Mouse (Mus musculus) heart, adult 2 months (tissue): ENCODE measurements around the gene Ebf1. TPM values are rescaled to one million over a fixed set of nuclear protein-coding genes. Genes with fewer than 3 reads are reported as not detected.

Experiments
- DNase-seq, 2 experiments: peaks; one replicate each; pipeline ENCODE4 v3.0.0; 2021
- H3K27ac ChIP-seq: fragments of 200-600 bp; 2 replicates; pipeline ENCODE4 v1.8.1; 2022
- H3K27me3 ChIP-seq: fragments of 200-500 bp; 2 replicates; pipeline ENCODE4 v1.6.1; 2012; ENCODE audit warnings: mild to moderate bottlenecking, low read length, inconsistent platforms, mixed read lengths; ENCODE audit not compliant: control insufficient read depth, insufficient read depth
- H3K36me3 ChIP-seq: fragments of 200-500 bp; 2 replicates; pipeline ENCODE4 v1.6.1; 2012; ENCODE audit warnings: low read length, inconsistent platforms; ENCODE audit not compliant: control insufficient read depth, insufficient read depth
- H3K4me1 ChIP-seq: fragments of 200-500 bp; 2 replicates; pipeline ENCODE4 v1.6.1; 2011; ENCODE audit warnings: low read length; ENCODE audit not compliant: control insufficient read depth, insufficient read depth
- H3K4me3 ChIP-seq: fragments of 200-600 bp; 2 replicates; pipeline ENCODE4 v1.8.1; 2022
- H3K79me2 ChIP-seq: fragments of 200-500 bp; replicated peaks from 2 replicates; pipeline ENCODE4 v1.6.1; 2012; ENCODE audit warnings: mild to moderate bottlenecking, inconsistent platforms, low read length, moderate library complexity, mixed read lengths; ENCODE audit not compliant: control insufficient read depth, insufficient read depth
- H3K9ac ChIP-seq: fragments of 200-500 bp; 2 replicates; pipeline ENCODE4 v1.6.1; 2012; ENCODE audit warnings: low read depth, mild to moderate bottlenecking, control low read depth, inconsistent platforms, low read length, mixed read lengths
- CTCF ChIP-seq: fragments of 200-600 bp; IDR thresholded peaks from 2 replicates; pipeline ENCODE4 v1.8.1; 2022; ENCODE audit warnings: antibody characterized with exemption, mild to moderate bottlenecking, moderate library complexity
- EP300 ChIP-seq: fragments of 200-500 bp; IDR thresholded peaks from 2 replicates; pipeline ENCODE4 v1.6.1; 2011; ENCODE audit warnings: low read depth, low read length, control low read depth; ENCODE audit not compliant: insufficient read depth
- POLR2A ChIP-seq: fragments of 200-500 bp; IDR thresholded peaks from 2 replicates; pipeline ENCODE4 v1.6.1; 2011; ENCODE audit warnings: mild to moderate bottlenecking, low read depth, low read length, control low read depth; ENCODE audit not compliant: insufficient read depth
- WGBS: fragments of 180-500 bp; shearing (Covaris S2); methylation state at CpG from one replicate; pipeline ENCODE4 v1.1.7; 2018; 5-methylcytosine and 5-hydroxymethylcytosine counted together
- intact Hi-C: fragments of 180-260 bp; cut with DNase I; formaldehyde crosslinking; loops from one replicate; pipeline ENCODE4 v1.15.1; 2025
- polyA plus RNA-seq: library from polyadenylated mRNA; depleted of rRNA; stranded (reverse); fragments of >200 nt; gene quantifications from 2 replicates; pipeline ENCODE4 v1.2.3, GENCODE M21; 2012
- total RNA-seq, 2 experiments: library from RNA; stranded (reverse); gene quantifications; 2 replicates each; pipeline ENCODE4 v1.2.3; 2021

Gene Ebf1
- total and polyA plus RNA-seq, 3 experiments, result 11.4 to 13.6 (median 12.2) TPM

- intact Hi-C loops, result no loop called here
- no peaks in the 10 kb centered on the region for H3K27me3 ChIP-seq
- no peaks in the 10 kb centered on the region; the same call in 1 of the 2 replicates for H3K36me3 ChIP-seq
- no peak overlapping the region for H3K9ac ChIP-seq
- peaks cover 9% of the 10 kb centered on the region for H3K4me1 ChIP-seq
- no peak overlapping the region for H3K4me3 ChIP-seq
- no peak for TF ChIP-seq CTCF
- no peak for TF ChIP-seq POLR2A
- no peak for TF ChIP-seq EP300
- no peaks in the 10 kb centered on the region for H3K79me2 ChIP-seq
- WGBS, result 91% methylated on average over 8 of the region's 8 CpGs
- H3K27ac ChIP-seq, result no peak overlapping the region
- DNase-seq, result no peak
Observed at GRCm38 (mm10) chr11:44863910-44864309, 246.8 kb downstream of the Ebf1 start.

- Histone ChIP-seq H3K79me2 (no peaks in the 10 kb centered on the region), H3K9ac (no peak overlapping the region), H3K36me3 (no peaks in the 10 kb centered on the region; the same call in 1 of the 2 replicates), H3K27ac (peak overlapping the region; percentile 20; the same call in 1 of the 2 replicates), H3K4me3 (no peak overlapping the region), H3K4me1 (peaks cover 9% of the 10 kb centered on the region), H3K27me3 (no peaks in the 10 kb centered on the region)
- WGBS, result 51% methylated on average over 14 of the region's 14 CpGs
- intact Hi-C loops, result no loop called here
- TF ChIP-seq POLR2A (no peak), EP300 (no peak), CTCF (no peak)
- DNase-seq, result peak; percentile 23 to 33
Observed at GRCm38 (mm10) chr11:44866476-44867149, 249.5 kb downstream of the Ebf1 start.

- Histone ChIP-seq H3K27me3 (no peaks in the 10 kb centered on the region), H3K79me2 (no peaks in the 10 kb centered on the region), H3K36me3 (no peaks in the 10 kb centered on the region; the same call in 1 of the 2 replicates), H3K27ac (no peak overlapping the region), H3K4me1 (peaks cover 9% of the 10 kb centered on the region), H3K9ac (no peak overlapping the region), H3K4me3 (no peak overlapping the region)
- intact Hi-C loops, result no loop called here
- no peak for DNase-seq
- no peak for TF ChIP-seq POLR2A
- no peak for TF ChIP-seq CTCF
- no peak for TF ChIP-seq EP300
- 46% methylated on average over 4 of the region's 4 CpGs for WGBS
Observed at GRCm38 (mm10) chr11:44867433-44867832, 250.3 kb downstream of the Ebf1 start.

GRCm38 (mm10) chr11:44873876-44874275, 256.8 kb downstream of the Ebf1 start:
- no peak overlapping the region for H3K9ac ChIP-seq
- no peaks in the 10 kb centered on the region for H3K4me1 ChIP-seq
- H3K36me3 ChIP-seq, result no peaks in the 10 kb centered on the region; the same call in 1 of the 2 replicates
- no peak overlapping the region for H3K4me3 ChIP-seq
- no peak overlapping the region for H3K27ac ChIP-seq
- intact Hi-C loops, result no loop called here
- TF ChIP-seq EP300 (no peak), POLR2A (no peak), CTCF (no peak)
- 20% methylated on average over 1 of the region's 1 CpGs for WGBS
- no peaks in the 10 kb centered on the region for H3K27me3 ChIP-seq
- DNase-seq, result no peak
- H3K79me2 ChIP-seq, result no peaks in the 10 kb centered on the region

- Histone ChIP-seq H3K36me3 (no peaks in the 10 kb centered on the region), H3K9ac (no peak overlapping the region), H3K27ac (no peak overlapping the region), H3K79me2 (no peaks in the 10 kb centered on the region), H3K4me1 (no peaks in the 10 kb centered on the region), H3K27me3 (no peaks in the 10 kb centered on the region), H3K4me3 (no peak overlapping the region)
- intact Hi-C loops, result no loop called here
- WGBS, result 67% methylated on average over 3 of the region's 3 CpGs
- no peak for TF ChIP-seq EP300
- TF ChIP-seq CTCF, result no peak
- no peak for TF ChIP-seq POLR2A
- DNase-seq, result no peak
Observed at GRCm38 (mm10) chr11:44875171-44875570, 258.1 kb downstream of the Ebf1 start.

- intact Hi-C loops, result no loop called here
- H3K27ac ChIP-seq, result no peak overlapping the region
- DNase-seq, result no peak
- no peak overlapping the region for H3K4me3 ChIP-seq
- H3K9ac ChIP-seq, result no peak overlapping the region
- no peaks in the 10 kb centered on the region for H3K36me3 ChIP-seq
- H3K79me2 ChIP-seq, result no peaks in the 10 kb centered on the region
- WGBS, result 52% methylated on average over 9 of the region's 9 CpGs
- H3K27me3 ChIP-seq, result no peaks in the 10 kb centered on the region
- H3K4me1 ChIP-seq, result no peaks in the 10 kb centered on the region
- TF ChIP-seq POLR2A (no peak), EP300 (no peak), CTCF (no peak)
Observed at GRCm38 (mm10) chr11:44881056-44881683, 264.1 kb downstream of the Ebf1 start.
